Mouse (Mus musculus): ENCODE results near the gene Bcl9l. TPM values are rescaled to one million over a fixed set of nuclear protein-coding genes. Genes with fewer than 3 reads are reported as not detected.
A peak's percentile ranks its signal among the peaks of the same experiment; 100 is the strongest.

The Bcl9l gene
- polyA plus RNA-seq, 1 experiment from 2014 or later = 12.1 TPM

- 86% methylated on average over 6 of the region's 6 CpGs for WGBS
Observed at GRCm38 (mm10) chr9:44532991-44533580, 50.5 kb downstream of the Bcl9l start.

GRCm38 (mm10) chr9:44537625-44538301 lies 55.1 kb downstream of the Bcl9l start:
- Histone ChIP-seq H3K36me3 (no peaks in the 10 kb centered on the region), H3K27me3 (ENCODE audit: low read depth, poor library complexity, severe bottlenecking) (no peaks in the 10 kb centered on the region), H3K9me3 (replicated peaks) (no peaks in the 10 kb centered on the region), H3K4me3 (no peak overlapping the region), H3K27ac (0 out of 2 replicates have a peak overlapping the region, but pooled peaks have one; percentile 46), H3K4me1 (peaks cover 43% of the 10 kb centered on the region)
- 67% methylated on average over 19 of the region's 19 CpGs for WGBS
- no peak for DNase-seq (ENCODE audit: low spot score)

More at GRCm38 (mm10) chr9:44532991-44533580, 50.5 kb downstream of the Bcl9l start:
- Histone ChIP-seq H3K36me3 (no peaks in the 10 kb centered on the region), H3K27ac (no peak overlapping the region), H3K9me3 (replicated peaks) (no peaks in the 10 kb centered on the region), H3K27me3 (ENCODE audit: low read depth, poor library complexity, severe bottlenecking) (no peaks in the 10 kb centered on the region), H3K4me3 (no peak overlapping the region), H3K4me1 (peaks cover 23% of the 10 kb centered on the region)
- no peak for DNase-seq (ENCODE audit: low spot score)

- H3K27me3 ChIP-seq (ENCODE audit: low read depth, poor library complexity, severe bottlenecking) = no peaks in the 10 kb centered on the region
- no peak overlapping the region for H3K4me3 ChIP-seq
- no peak overlapping the region for H3K27ac ChIP-seq
- H3K4me1 ChIP-seq = peaks cover 36% of the 10 kb centered on the region
- 70% methylated on average over 2 of the region's 2 CpGs for WGBS
- no peaks in the 10 kb centered on the region for H3K9me3 ChIP-seq (replicated peaks)
- no peak for DNase-seq (ENCODE audit: low spot score)
- H3K36me3 ChIP-seq = no peaks in the 10 kb centered on the region
Observed at GRCm38 (mm10) chr9:44539816-44540421, 57.3 kb downstream of the Bcl9l start.

GRCm38 (mm10) chr9:44540676-44541075 lies 58.1 kb downstream of the Bcl9l start:
- Histone ChIP-seq H3K27ac (no peak overlapping the region), H3K4me1 (peaks cover 38% of the 10 kb centered on the region), H3K36me3 (no peaks in the 10 kb centered on the region), H3K27me3 (ENCODE audit: low read depth, poor library complexity, severe bottlenecking) (no peaks in the 10 kb centered on the region), H3K9me3 (replicated peaks) (no peaks in the 10 kb centered on the region), H3K4me3 (no peak overlapping the region)
- 88% methylated on average over 3 of the region's 3 CpGs for WGBS
- no peak for DNase-seq (ENCODE audit: low spot score)

- H3K9me3 ChIP-seq (replicated peaks) = no peaks in the 10 kb centered on the region
- no peak overlapping the region for H3K27ac ChIP-seq
- H3K4me3 ChIP-seq = no peak overlapping the region
- no peak for DNase-seq (ENCODE audit: low spot score)
- peaks cover 30% of the 10 kb centered on the region for H3K4me1 ChIP-seq
- 84% methylated on average over 4 of the region's 4 CpGs for WGBS
- no peaks in the 10 kb centered on the region for H3K27me3 ChIP-seq (ENCODE audit: low read depth, poor library complexity, severe bottlenecking)
- no peaks in the 10 kb centered on the region for H3K36me3 ChIP-seq
Observed at GRCm38 (mm10) chr9:44542364-44542763, 59.7 kb downstream of the Bcl9l start.

- WGBS = 73% methylated on average over 3 of the region's 3 CpGs
Observed at GRCm38 (mm10) chr9:44544986-44545385, 62.4 kb downstream of the Bcl9l start.

GRCm38 (mm10) chr9:44548412-44549152 lies 66.0 kb downstream of the Bcl9l start:
- no peaks in the 10 kb centered on the region for H3K9me3 ChIP-seq (replicated peaks)
- H3K36me3 ChIP-seq = no peaks in the 10 kb centered on the region
- 0 out of 2 replicates have a peak, but pooled peaks cover 2% of the 10 kb centered on the region for H3K4me1 ChIP-seq
- no peak for DNase-seq (ENCODE audit: low spot score)
- no peaks in the 10 kb centered on the region for H3K27me3 ChIP-seq (ENCODE audit: low read depth, poor library complexity, severe bottlenecking)
- WGBS = 93% methylated on average over 8 of the region's 8 CpGs
- no peak overlapping the region for H3K4me3 ChIP-seq
- H3K27ac ChIP-seq = no peak overlapping the region

More at GRCm38 (mm10) chr9:44544986-44545385, 62.4 kb downstream of the Bcl9l start:
- Histone ChIP-seq H3K4me1 (peaks cover 4% of the 10 kb centered on the region), H3K27me3 (ENCODE audit: low read depth, poor library complexity, severe bottlenecking) (no peaks in the 10 kb centered on the region), H3K9me3 (replicated peaks) (no peaks in the 10 kb centered on the region), H3K27ac (no peak overlapping the region), H3K4me3 (no peak overlapping the region), H3K36me3 (no peaks in the 10 kb centered on the region)
- no peak for DNase-seq (ENCODE audit: low spot score)

GRCm38 (mm10) chr9:44551138-44551537 lies 68.5 kb downstream of the Bcl9l start:
- no peaks in the 10 kb centered on the region for H3K4me1 ChIP-seq
- 92% methylated on average over 10 of the region's 10 CpGs for WGBS
- H3K36me3 ChIP-seq = no peaks in the 10 kb centered on the region

GRCm38 (mm10) chr9:44552161-44552560 lies 69.5 kb downstream of the Bcl9l start:
- Histone ChIP-seq H3K36me3 (no peaks in the 10 kb centered on the region), H3K27me3 (ENCODE audit: low read depth, poor library complexity, severe bottlenecking) (no peaks in the 10 kb centered on the region), H3K9me3 (replicated peaks) (no peaks in the 10 kb centered on the region), H3K27ac (no peak overlapping the region), H3K4me1 (no peaks in the 10 kb centered on the region), H3K4me3 (no peak overlapping the region)
- no peak for DNase-seq (ENCODE audit: low spot score)
- 89% methylated on average over 8 of the region's 8 CpGs for WGBS

More at GRCm38 (mm10) chr9:44551138-44551537, 68.5 kb downstream of the Bcl9l start:
- no peak for DNase-seq (ENCODE audit: low spot score)
- Histone ChIP-seq H3K4me3 (no peak overlapping the region), H3K27ac (no peak overlapping the region), H3K9me3 (replicated peaks) (no peaks in the 10 kb centered on the region), H3K27me3 (ENCODE audit: low read depth, poor library complexity, severe bottlenecking) (no peaks in the 10 kb centered on the region)

Other genes with a start within 250 kb of the Bcl9l start
- 19.6 and 23.9 TPM in 2 replicates for gene Cbl, start 248.8 kb upstream of the Bcl9l start, polyA plus RNA-seq (2016; fragmentation: Nextera tagmentation; extraction: Ambion mirVana)
- not detected in 2 replicates for gene Ccdc153, start 242.1 kb upstream of the Bcl9l start, polyA plus RNA-seq (2016; fragmentation: Nextera tagmentation; extraction: Ambion mirVana)
- 0.13 TPM in 1 of 2 replicates, not detected in the other for gene Pdzd3, start 231.4 kb upstream of the Bcl9l start, polyA plus RNA-seq (2016; fragmentation: Nextera tagmentation; extraction: Ambion mirVana)
- 2.1 and 3.3 TPM in 2 replicates for gene Nlrx1, start 214.2 kb upstream of the Bcl9l start, polyA plus RNA-seq (2016; fragmentation: Nextera tagmentation; extraction: Ambion mirVana)
- 1.9 and 4.6 TPM in 2 replicates for gene Abcg4, start 194.2 kb upstream of the Bcl9l start, polyA plus RNA-seq (2016; fragmentation: Nextera tagmentation; extraction: Ambion mirVana)
- gene Hinfp, start 177.2 kb upstream of the Bcl9l start, polyA plus RNA-seq (2016; fragmentation: Nextera tagmentation; extraction: Ambion mirVana) = 28.2 and 30.4 TPM in 2 replicates
- gene C2cd2l, start 162.5 kb upstream of the Bcl9l start, polyA plus RNA-seq (2016; fragmentation: Nextera tagmentation; extraction: Ambion mirVana) = 6.9 and 9.9 TPM in 2 replicates
- gene Dpagt1, start 156.8 kb upstream of the Bcl9l start, polyA plus RNA-seq (2016; fragmentation: Nextera tagmentation; extraction: Ambion mirVana) = 45.3 and 46.9 TPM in 2 replicates
- gene H2afx, start 148.1 kb upstream of the Bcl9l start, polyA plus RNA-seq (2016; fragmentation: Nextera tagmentation; extraction: Ambion mirVana) = 515 and 551 TPM in 2 replicates
- gene Hmbs, start 138.6 kb upstream of the Bcl9l start, polyA plus RNA-seq (2016; fragmentation: Nextera tagmentation; extraction: Ambion mirVana) = 174 and 195 TPM in 2 replicates
- gene Vps11, start 121.2 kb upstream of the Bcl9l start, polyA plus RNA-seq (2016; fragmentation: Nextera tagmentation; extraction: Ambion mirVana) = 29.3 and 32.2 TPM in 2 replicates
- 41.3 and 43.4 TPM in 2 replicates for gene Hyou1, start 103.3 kb upstream of the Bcl9l start, polyA plus RNA-seq (2016; fragmentation: Nextera tagmentation; extraction: Ambion mirVana)
- 8.4 and 9.7 TPM in 2 replicates for gene Slc37a4, start 86.0 kb upstream of the Bcl9l start, polyA plus RNA-seq (2016; fragmentation: Nextera tagmentation; extraction: Ambion mirVana)
- gene Rps25, start 75.7 kb upstream of the Bcl9l start, polyA plus RNA-seq (2016; fragmentation: Nextera tagmentation; extraction: Ambion mirVana) = 2,001 and 2,302 TPM in 2 replicates
- gene Trappc4, start 75.2 kb upstream of the Bcl9l start, polyA plus RNA-seq (2016; fragmentation: Nextera tagmentation; extraction: Ambion mirVana) = 158 and 166 TPM in 2 replicates
- gene Ccdc84, start 64.3 kb upstream of the Bcl9l start, polyA plus RNA-seq (2016; fragmentation: Nextera tagmentation; extraction: Ambion mirVana) = 23.1 and 24.3 TPM in 2 replicates
- not detected in 2 replicates for gene Foxr1, start 41.7 kb upstream of the Bcl9l start, polyA plus RNA-seq (2016; fragmentation: Nextera tagmentation; extraction: Ambion mirVana)
- 0.36 TPM in 1 of 2 replicates, not detected in the other for gene Upk2, start 27.8 kb upstream of the Bcl9l start, polyA plus RNA-seq (2016; fragmentation: Nextera tagmentation; extraction: Ambion mirVana)
- not detected in 2 replicates for gene Cxcr5, start 79.1 kb downstream of the Bcl9l start, polyA plus RNA-seq (2016; fragmentation: Nextera tagmentation; extraction: Ambion mirVana)
- gene Ddx6, start 122.1 kb downstream of the Bcl9l start, polyA plus RNA-seq (2016; fragmentation: Nextera tagmentation; extraction: Ambion mirVana) = 17.2 and 23.3 TPM in 2 replicates
- not detected in 2 replicates for gene Treh, start 190.4 kb downstream of the Bcl9l start, polyA plus RNA-seq (2016; fragmentation: Nextera tagmentation; extraction: Ambion mirVana)

Measured in limb, embryonic 10.5 days (tissue).